Mouse (Mus musculus): Measurements from ENCODE around the gene Aldh1l1.

DNA sequence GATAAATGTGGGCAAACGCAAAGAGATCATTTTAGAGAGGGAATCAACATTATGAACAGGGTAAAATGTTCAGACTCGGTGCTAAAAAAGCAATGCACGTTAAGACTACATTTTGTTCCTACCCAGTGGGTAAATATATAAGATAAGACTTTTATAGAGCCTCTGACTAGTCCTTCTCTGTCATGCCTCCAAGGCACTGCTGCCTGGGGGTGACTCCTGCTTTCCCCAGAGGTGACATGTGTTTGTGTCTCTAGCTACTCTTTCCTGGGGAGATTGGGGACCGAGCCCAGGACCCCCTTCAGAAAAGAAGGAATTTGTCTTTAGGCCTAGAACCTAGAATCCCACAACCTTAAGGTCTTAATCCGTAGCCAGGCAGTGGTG is 137.2 kb downstream of the Aldh1l1 start:
- no peak for TF ChIP-seq POLR2A (IDR thresholded peaks at IDR 0.05; ENCODE audit: low read depth, low read length)
- TF ChIP-seq CTCF (IDR thresholded peaks at IDR 0.05; ENCODE audit: extremely low read depth, insufficient read length, insufficient replicate concordance, low read depth, low read length) = no peak
